Mouse (Mus musculus) left cerebral cortex, postnatal 14 days (tissue): ENCODE results near the gene Frrs1. TPM values are rescaled to one million over a fixed set of nuclear protein-coding genes. Genes with fewer than 3 reads are reported as not detected.
A peak's percentile ranks its signal among the peaks of the same experiment; 100 is the strongest.
"Not testable (repeated sequence)": the region's sequence is repeated elsewhere in the genome, so short reads cannot be mapped to it uniquely, and the experiment has no call there.

Source experiments
- DNase-seq, 2 experiments: peaks; one replicate each; pipeline ENCODE4 v3.0.0; 2021 to 2022; ENCODE audit warnings: low spot score in 2 of 2, mixed read lengths in 1 of 2
- intact Hi-C: fragments of 180-260 bp; cut with DNase I; formaldehyde crosslinking; loops from one replicate; pipeline ENCODE4 v1.15.1; 2025
- long read RNA-seq, 2 experiments: library from polyadenylated mRNA; stranded (forward); transcript quantifications; one replicate each; pipeline ENCODE4 v2.0.0; 2021
- total RNA-seq, 2 experiments: library from RNA; stranded (reverse); gene quantifications; 2 replicates each; pipeline ENCODE4 v1.2.3; 2021

Frrs1 gene
- 1 to 10 TPM; 1.5 to 2.3 TPM for total RNA-seq
- long read RNA-seq, experiment 1 = 0 reads
- long read RNA-seq, experiment 2, partial matches to known transcripts = 0 of 4 reads
- long read RNA-seq, experiment 2, other reads (novel, unspliced or antisense) = 4 of 4 reads

- no peak for DNase-seq
- intact Hi-C loops = no loop called here
Observed at GRCm38 (mm10) chr3:116858941-116859685, at the start of gene Frrs1. Gene Frrs1, plus strand, starts transcription at chr3:116859464.

GRCm38 (mm10) chr3:116810351-116810750 lies 48.9 kb upstream of the Frrs1 start:
- DNase-seq, intact Hi-C loops: not testable (repeated sequence)

GRCm38 (mm10) chr3:116812946-116813345 lies 46.3 kb upstream of the Frrs1 start:
- no peak for DNase-seq

GRCm38 (mm10) chr3:116815305-116815797 lies 43.9 kb upstream of the Frrs1 start:
- intact Hi-C loops = no loop called here
- no peak for DNase-seq

More at GRCm38 (mm10) chr3:116812946-116813345, 46.3 kb upstream of the Frrs1 start:
- intact Hi-C loops = no loop called here

- intact Hi-C loops = no loop called here
- no peak for DNase-seq
Observed at GRCm38 (mm10) chr3:116815916-116816315, 43.3 kb upstream of the Frrs1 start.

- DNase-seq = no peak
- intact Hi-C loops = no loop called here
Observed at GRCm38 (mm10) chr3:116816674-116817215, 42.5 kb upstream of the Frrs1 start.

- DNase-seq = no peak
- intact Hi-C loops = no loop called here
Observed at GRCm38 (mm10) chr3:116817231-116817630, 42.0 kb upstream of the Frrs1 start.

GRCm38 (mm10) chr3:116826471-116827215 lies 32.6 kb upstream of the Frrs1 start:
- DNase-seq = no peak
- intact Hi-C loops = no loop called here

GRCm38 (mm10) chr3:116829274-116829920 lies 29.9 kb upstream of the Frrs1 start:
- intact Hi-C loops = no loop called here
- no peak for DNase-seq

GRCm38 (mm10) chr3:116831324-116831723 lies 27.9 kb upstream of the Frrs1 start:
- DNase-seq = no peak
- intact Hi-C loops = no loop called here

GRCm38 (mm10) chr3:116832526-116833310 lies 26.5 kb upstream of the Frrs1 start:
- peak; percentile 27 to 38 for DNase-seq
- intact Hi-C loops = no loop called here

- intact Hi-C loops = no loop called here
- DNase-seq = no peak
Observed at GRCm38 (mm10) chr3:116833491-116833890, 25.8 kb upstream of the Frrs1 start.

GRCm38 (mm10) chr3:116834241-116834640 lies 25.0 kb upstream of the Frrs1 start:
- intact Hi-C loops = no loop called here
- DNase-seq = no peak

GRCm38 (mm10) chr3:116835350-116835749 lies 23.9 kb upstream of the Frrs1 start:
- intact Hi-C loops = loop anchor here (5.0 kb wide), 2 partner anchors 63 to 503 kb away; no protein-coding TSS in a partner anchor
- no peak for DNase-seq

- intact Hi-C loops = loop anchor here (5.0 kb wide), 2 partner anchors 64 to 504 kb away; no protein-coding TSS in a partner anchor
- peak; percentile 93 to 94 for DNase-seq
Observed at GRCm38 (mm10) chr3:116835770-116836680, 23.2 kb upstream of the Frrs1 start.

- intact Hi-C loops = loop anchor here (5.0 kb wide), 2 partner anchors 65 to 505 kb away; no protein-coding TSS in a partner anchor
- DNase-seq = no peak
Observed at GRCm38 (mm10) chr3:116836681-116837475, 22.4 kb upstream of the Frrs1 start.

GRCm38 (mm10) chr3:116841311-116841710 lies 18.0 kb upstream of the Frrs1 start:
- DNase-seq = no peak
- intact Hi-C loops = no loop called here
